Mouse (Mus musculus): ENCODE data around the gene Ttc27.

The Ttc27 gene

DNA sequence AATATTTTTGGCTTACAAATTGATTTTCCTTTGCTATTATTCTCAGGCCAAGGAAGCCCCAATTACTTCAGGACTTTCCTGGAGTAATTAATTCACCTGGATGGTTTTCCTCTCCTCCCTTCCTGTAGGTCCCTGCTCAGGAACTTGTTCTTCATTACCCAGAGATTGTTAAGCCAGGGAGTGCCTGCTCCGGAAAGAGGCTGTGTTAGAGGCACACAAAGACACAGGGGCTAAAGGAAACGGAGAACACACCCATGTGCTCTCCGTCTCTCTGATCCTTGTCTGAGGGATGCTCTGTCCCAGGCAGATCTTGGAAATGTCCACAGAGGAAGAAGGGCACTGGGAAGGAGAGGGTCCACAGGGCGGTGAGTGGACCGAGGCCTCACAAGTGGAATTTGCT, 158.2 kb downstream of the Ttc27 start:
- DNase-seq (ENCODE audit: extremely low spot score, low read depth, low spot score), result no peak

DNA sequence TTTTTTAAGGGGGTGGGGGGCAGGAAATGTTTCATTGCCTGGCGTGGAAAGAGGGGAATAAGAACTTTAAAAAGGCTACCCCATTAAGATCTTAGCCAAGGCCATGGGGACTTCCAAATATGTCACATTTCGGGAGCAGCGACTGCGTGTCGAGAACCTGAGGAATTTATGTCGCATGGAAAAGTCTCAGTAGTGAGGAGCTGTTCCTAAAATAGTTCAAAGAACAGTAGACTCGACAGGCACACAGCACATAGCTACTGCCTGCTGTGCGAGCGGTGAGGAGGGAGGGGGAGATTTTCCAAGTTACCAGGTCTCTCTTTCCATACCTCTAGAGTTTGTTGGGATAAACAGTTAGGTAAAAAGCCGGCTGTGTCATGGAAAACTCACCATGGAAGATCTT, 159.4 kb downstream of the Ttc27 start:
- no peak for DNase-seq (ENCODE audit: extremely low spot score, low read depth, low spot score)

DNA sequence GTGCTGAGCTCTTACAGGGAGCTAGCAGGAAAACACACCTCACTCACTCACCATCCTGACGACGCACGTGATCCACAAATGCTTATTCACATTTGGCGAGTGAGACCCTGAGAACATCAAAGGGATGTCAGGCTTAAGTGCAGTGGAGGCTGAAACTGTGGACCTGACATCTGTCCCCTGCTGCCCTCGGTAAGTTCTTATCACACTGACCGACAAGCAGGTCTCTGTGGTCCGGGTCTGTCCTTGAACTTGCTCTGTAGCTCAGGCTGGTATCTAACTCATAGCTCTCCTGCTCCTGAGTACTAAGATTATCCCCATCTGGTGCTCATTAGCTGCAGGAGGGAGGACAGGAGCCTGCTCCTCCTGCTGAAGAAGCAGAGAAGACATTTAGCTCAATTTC, 162.2 kb downstream of the Ttc27 start:
- DNase-seq (ENCODE audit: extremely low spot score, low read depth, low spot score), result no peak

DNA sequence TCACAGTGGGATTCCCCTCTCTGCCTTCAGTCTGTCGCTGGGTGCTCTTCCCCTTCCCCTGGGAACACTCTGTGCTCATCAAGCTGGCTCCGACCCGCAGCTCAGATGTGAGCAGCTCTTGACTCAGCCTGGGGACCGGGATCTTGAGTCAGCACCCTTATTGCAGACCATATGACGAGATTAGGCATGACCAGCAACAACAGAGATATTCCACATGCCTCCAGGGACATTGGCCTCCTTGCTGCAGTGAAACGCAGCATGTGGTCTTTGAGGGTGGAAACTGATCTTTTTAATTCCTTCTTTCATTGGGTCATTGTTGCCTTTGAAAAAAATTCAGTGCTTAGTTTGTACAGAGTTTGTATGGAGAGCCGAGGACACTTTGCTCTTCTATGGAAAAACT, 169.5 kb downstream of the Ttc27 start:
- DNase-seq (ENCODE audit: extremely low spot score, low read depth, low spot score), result no peak

DNA sequence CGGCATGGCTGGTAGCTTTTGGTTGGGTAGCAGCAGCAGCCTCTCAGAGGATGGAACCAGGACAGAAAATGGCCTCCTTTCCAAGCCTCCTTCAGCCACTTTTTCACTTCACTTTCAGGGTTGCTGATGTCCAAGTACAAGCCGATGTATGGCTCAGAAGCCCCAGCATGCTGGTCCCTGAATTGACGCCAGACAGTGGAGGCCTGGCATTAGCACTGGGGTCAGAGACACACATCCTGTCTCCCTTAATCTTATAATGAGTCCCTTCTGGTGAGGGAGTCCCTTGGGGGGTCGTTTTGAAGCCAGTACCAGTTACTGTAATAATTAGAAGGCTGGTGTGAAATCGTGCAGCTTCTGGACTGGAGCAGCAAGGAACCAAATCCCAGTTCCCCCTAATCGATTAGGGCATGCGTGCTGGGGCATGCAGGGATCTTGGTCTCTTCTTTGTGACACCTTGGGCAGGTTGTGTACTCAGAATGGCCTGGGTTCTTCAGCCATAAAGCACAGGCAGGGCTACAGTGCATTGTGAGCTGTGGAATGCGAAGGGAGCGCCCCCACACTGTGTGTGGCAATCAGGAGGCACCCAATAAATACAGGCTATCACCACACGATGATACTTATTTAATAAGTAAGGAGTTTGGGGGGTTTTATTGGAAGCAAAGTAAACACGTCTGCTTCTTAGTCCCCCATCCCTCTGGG, 171.5 kb downstream of the Ttc27 start:
- no peak for DNase-seq (ENCODE audit: extremely low spot score, low read depth, low spot score)

DNA sequence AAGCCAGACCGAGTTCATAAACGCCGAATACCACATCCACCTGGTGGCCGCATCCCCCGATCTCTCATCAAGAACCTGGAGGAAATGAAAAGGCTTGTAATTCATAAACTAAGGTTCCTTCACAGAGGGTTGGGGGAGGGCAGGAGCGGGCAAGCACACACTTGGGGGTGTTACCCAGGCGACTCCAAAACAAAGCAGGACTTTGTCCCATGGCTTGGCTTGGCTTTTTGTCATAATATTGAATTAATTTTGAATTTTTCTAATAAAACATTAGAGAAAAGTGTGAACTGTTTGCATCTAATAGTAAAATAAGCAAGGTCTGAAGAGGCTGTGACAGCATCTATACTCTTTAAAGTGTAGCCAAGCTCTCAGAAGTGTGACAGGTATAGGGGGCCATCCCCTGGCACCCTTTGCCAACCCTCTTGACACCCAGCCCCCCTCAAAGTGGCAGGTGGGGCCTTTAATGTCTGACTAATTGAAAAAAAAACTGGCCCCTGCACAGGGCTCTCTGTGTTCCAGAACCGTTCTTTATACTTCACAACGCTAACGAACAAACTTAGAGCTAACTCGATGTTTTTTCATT, 172.1 kb downstream of the Ttc27 start:
- no peak for DNase-seq (ENCODE audit: extremely low spot score, low read depth, low spot score)

DNA sequence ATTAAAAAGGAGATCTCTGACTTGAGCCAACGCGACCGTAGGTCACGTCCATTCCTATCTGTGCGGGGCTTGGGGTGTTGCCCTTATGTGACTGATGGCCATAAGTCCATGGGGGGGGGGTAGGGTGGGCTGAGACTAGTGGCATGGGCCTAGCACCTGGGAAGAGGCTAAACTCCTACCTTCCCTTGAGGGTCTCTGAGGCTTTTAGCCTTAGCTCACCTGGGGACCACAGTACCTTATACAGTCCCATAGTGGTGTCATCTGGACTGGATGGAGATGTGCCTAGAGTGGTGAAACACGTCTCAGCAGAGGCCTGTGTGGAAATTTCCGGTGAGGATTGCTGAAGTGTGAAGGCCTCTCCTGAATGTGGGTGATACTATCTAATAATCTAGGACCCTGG, 184.9 kb downstream of the Ttc27 start:
- DNase-seq (ENCODE audit: extremely low spot score, low read depth, low spot score), result no peak

DNA sequence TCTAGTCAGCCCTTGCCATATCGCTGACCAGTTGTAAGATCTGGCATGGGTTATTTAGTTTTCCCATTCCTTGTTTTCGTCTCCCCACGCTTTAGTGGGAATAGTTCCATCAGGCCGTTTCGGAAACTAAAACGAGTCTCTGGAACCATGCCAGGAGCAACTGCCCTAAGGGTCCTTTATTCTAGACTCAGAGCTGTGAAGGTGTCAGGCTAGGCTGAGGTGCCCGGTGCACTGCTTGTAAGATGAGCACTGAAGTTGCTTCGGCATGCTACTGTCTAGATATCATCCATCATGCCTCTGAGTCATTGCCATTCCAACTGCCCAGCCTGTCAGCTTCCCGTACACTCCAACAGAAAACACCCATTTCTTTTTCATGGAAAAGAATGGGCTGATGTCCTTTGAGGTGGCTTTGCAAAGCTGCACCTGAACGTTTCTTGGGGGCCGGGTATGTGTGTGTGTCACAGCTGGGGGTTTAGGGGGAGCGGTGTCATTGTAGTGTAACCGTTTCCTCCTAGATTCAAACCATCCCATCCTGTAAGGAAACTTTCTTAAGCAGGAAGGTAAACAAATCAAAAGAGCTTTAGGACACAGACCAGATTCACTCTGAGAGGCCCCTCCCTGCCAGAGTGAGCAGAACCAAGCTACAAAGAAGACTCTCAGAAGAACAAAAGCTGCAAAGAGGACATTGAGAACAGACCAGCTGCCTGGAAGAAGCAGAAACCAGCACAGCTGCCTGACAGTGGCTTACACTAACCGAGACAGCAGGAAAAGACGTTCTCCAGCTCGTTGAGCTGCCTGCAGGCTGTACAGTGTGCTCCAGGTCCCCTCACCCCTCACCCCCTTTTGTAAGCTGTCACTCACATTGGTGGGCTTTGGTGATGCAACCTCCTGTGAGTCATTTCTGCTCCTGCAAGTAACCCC, 186.1 kb downstream of the Ttc27 start:
- DNase-seq (ENCODE audit: extremely low spot score, low read depth, low spot score), result no peak

DNA sequence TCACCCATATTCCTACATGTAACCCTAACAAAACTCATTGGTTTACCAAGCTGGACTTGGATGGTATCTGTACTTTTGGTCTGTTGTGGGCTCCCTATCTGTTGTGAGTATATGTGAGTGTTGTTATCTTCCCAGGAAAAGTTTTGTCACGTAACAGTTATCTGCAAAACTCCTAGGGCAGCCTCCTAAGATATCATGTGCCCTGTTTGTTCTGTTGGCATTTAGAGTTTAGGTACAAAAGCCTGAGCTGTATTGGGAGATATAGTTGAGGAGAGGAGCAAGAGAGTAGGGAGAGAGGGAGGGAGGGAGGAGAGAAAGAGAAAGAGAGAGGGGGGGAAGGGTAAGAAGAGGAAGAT, 186.8 kb downstream of the Ttc27 start:
- no peak for DNase-seq (ENCODE audit: extremely low spot score, low read depth, low spot score)

DNA sequence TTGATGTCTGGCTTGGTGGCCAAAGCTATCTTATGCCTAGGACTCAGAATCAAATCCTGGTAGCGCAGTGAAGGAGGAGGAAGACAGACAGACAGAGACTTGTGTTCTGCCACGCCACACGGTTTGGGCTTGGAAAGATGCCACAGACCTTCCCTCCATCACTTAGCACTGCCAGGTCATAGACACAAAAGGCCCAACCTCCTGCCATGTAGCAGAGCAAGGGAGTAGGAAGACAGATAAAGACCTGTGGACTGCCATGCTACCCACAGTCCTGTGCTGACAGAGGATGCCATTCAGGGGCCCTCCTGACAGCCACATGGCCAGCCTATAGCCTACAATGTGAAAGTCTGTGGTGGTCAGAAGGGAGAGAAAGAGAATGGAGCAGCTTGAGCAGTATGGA, 187.4 kb downstream of the Ttc27 start:
- DNase-seq (ENCODE audit: extremely low spot score, low read depth, low spot score), result no peak

DNA sequence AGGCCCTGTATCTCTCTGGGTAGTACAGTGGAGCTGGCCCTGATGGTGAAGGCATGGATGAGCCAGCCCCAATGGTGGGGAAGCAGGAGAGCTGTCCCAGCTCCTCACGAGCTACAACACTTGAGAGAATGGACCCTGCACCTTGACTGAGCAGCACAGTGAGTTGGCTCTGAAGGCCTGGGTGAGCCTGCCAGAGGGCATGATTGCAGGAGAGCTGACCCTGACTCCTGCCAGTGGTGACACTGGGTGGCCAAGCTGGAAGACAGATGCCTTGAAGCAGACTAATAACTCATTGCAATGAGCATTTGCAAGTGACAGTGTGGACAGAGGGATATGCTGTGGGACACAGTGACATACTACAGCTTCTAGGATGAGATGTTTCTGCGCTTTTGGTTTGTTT, 195.5 kb downstream of the Ttc27 start:
- no peak for DNase-seq (ENCODE audit: extremely low spot score, low read depth, low spot score)

Measured in hindlimb bud, embryonic 11.5 days (tissue).